Mouse (Mus musculus): ENCODE measurements around the gene Prr7. TPM values are rescaled to one million over a fixed set of nuclear protein-coding genes. Genes with fewer than 3 reads are reported as not detected.

Prr7 gene
- total and polyA plus RNA-seq, 3 experiments: 2.7 to 8.7 TPM; not detected in 1

DNA sequence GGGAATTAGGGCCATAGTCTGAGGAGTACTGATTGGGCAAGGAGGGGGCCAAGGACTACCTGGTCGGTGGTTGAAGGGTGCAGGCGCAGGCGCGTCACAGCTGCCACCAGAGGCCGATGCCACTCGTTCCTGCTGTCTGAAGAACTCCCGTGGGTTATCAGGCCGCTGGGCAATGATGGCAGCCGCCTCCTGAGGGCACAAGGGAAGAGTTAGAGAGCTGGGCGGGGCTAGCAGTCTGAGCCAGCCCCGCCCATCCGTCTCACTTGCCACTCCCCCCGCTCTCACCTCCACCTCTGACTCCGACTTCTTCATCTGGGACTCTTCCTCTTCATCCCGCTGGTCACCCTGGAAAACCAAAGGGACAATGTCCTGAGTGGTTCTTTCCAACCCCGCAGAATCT lies 13.4 kb downstream of the Prr7 start:
- H3K27me3 ChIP-seq (ENCODE audit: control insufficient read depth in 1 of 2, insufficient read depth in 2 of 2, low read length in 2 of 2): no peaks in the 10 kb centered on the region
- no peaks in the 10 kb centered on the region for H3K79me2 ChIP-seq (ENCODE audit: control insufficient read depth, insufficient read depth, low read length, poor library complexity)

DNA sequence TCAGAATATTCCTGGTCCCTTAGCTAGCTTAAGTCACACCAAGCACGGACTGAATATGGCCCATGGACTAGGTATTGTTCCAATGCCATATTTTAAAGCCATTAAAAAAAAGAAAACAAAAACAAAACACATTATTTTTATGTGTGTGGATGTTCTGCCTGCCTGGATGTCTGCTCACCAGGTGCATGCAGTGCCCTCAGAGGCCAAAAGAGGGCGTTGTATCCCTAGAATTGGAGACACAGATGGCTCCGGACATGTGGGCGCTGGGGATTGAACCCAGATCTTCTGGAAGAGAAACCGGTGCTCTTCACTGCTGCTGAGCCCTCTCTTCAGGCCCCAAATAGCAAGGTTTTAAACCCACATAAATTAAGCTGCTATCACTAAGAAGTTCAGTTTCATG lies 14.0 kb downstream of the Prr7 start:
- H3K4me1 ChIP-seq (ENCODE audit: control insufficient read depth in 1 of 2, insufficient read depth in 2 of 2, low read length in 2 of 2): peaks cover 5 to 17% of the 10 kb centered on the region in 2 experiments; a peak in 3 of 4 replicates
- H3K9me3 ChIP-seq (replicated peaks; ENCODE audit: insufficient read depth, low read length): no peaks in the 10 kb centered on the region
- DNase-seq (ENCODE audit: low read depth, low spot score): peak; percentile 77
- no peak overlapping the region for H3K9ac ChIP-seq (ENCODE audit: control insufficient read depth, low read depth, low read length, poor library complexity, severe bottlenecking)
- H3K27me3 ChIP-seq (ENCODE audit: control insufficient read depth in 1 of 2, insufficient read depth in 2 of 2, low read length in 2 of 2): no peaks in the 10 kb centered on the region
- peaks cover 0 to 6% of the 10 kb centered on the region in 2 experiments; a peak in 2 of 4 replicates for H3K36me3 ChIP-seq (ENCODE audit: control insufficient read depth in 1 of 2, insufficient read depth in 2 of 2, low read length in 2 of 2)
- H3K79me2 ChIP-seq (ENCODE audit: control insufficient read depth, insufficient read depth, low read length, poor library complexity): no peaks in the 10 kb centered on the region
- TF ChIP-seq RCOR1 (IDR thresholded peaks at IDR 0.05; ENCODE audit: low read depth, low read length) (no peak), ZC3H11A (IDR thresholded peaks at IDR 0.05; ENCODE audit: low read depth, low read length) (peak; percentile 87), MYC (IDR thresholded peaks at IDR 0.05; ENCODE audit: low read depth, low read length) (0 out of 2 replicates have a peak, but pooled peaks have one; percentile 47), TBP (IDR thresholded peaks at IDR 0.05; ENCODE audit: low read depth, low read length) (0 out of 2 replicates have a peak, but pooled peaks have one; percentile 26), SIN3A (IDR thresholded peaks at IDR 0.05; ENCODE audit: low read length) (no peak), SMC3 (IDR thresholded peaks at IDR 0.05; ENCODE audit: low read depth, low read length) (peak; percentile 79), RAD21 (IDR thresholded peaks at IDR 0.05; ENCODE audit: low read depth, low read length) (peak; percentile 93), CTCF (IDR thresholded peaks at IDR 0.05 in 2 of 3, conservative IDR thresholded peaks at IDR 0.05 in 1 of 3; ENCODE audit: control insufficient read depth in 1 of 3, insufficient read depth in 1 of 3, low read depth in 2 of 3, low read length in 3 of 3, poor library complexity in 1 of 3, severe bottlenecking in 1 of 3) (peak; percentile 86 to 97 (median 89))
- no peak overlapping the region for H3K27ac ChIP-seq (ENCODE audit: control insufficient read depth, low read depth, low read length)
- H3K4me3 ChIP-seq (ENCODE audit: control insufficient read depth in 1 of 2, insufficient read depth in 1 of 2, low read depth in 2 of 2, low read length in 2 of 2): no peak overlapping the region

More for the DNA sequence above, 13.4 kb downstream of the Prr7 start:
- H3K27ac ChIP-seq (ENCODE audit: control insufficient read depth, low read depth, low read length): no peak overlapping the region
- peaks cover 5 to 17% of the 10 kb centered on the region in 2 experiments; a peak in 3 of 4 replicates for H3K4me1 ChIP-seq (ENCODE audit: control insufficient read depth in 1 of 2, insufficient read depth in 2 of 2, low read length in 2 of 2)
- H3K9ac ChIP-seq (ENCODE audit: control insufficient read depth, low read depth, low read length, poor library complexity, severe bottlenecking): no peak overlapping the region
- H3K4me3 ChIP-seq (ENCODE audit: control insufficient read depth in 1 of 2, insufficient read depth in 1 of 2, low read depth in 2 of 2, low read length in 2 of 2): no peak overlapping the region
- DNase-seq (ENCODE audit: low read depth, low spot score): no peak
- no peaks in the 10 kb centered on the region for H3K9me3 ChIP-seq (replicated peaks; ENCODE audit: insufficient read depth, low read length)
- peaks cover 0 to 6% of the 10 kb centered on the region in 2 experiments; a peak in 2 of 4 replicates for H3K36me3 ChIP-seq (ENCODE audit: control insufficient read depth in 1 of 2, insufficient read depth in 2 of 2, low read length in 2 of 2)
- TF ChIP-seq E2F4 (IDR thresholded peaks at IDR 0.05; ENCODE audit: borderline replicate concordance, low read depth, low read length): no peak
- TF ChIP-seq SMC3 (IDR thresholded peaks at IDR 0.05; ENCODE audit: low read depth, low read length): no peak
- TF ChIP-seq HCFC1 (IDR thresholded peaks at IDR 0.05; ENCODE audit: low read depth, low read length): no peak
- no peak for TF ChIP-seq MAFK (IDR thresholded peaks at IDR 0.05; ENCODE audit: borderline replicate concordance, low read depth, low read length)

GRCm38 (mm10) chr13:55479008-55479407 lies 14.9 kb downstream of the Prr7 start:
- peaks cover 5 to 17% of the 10 kb centered on the region in 2 experiments; a peak in 3 of 4 replicates for H3K4me1 ChIP-seq (ENCODE audit: control insufficient read depth in 1 of 2, insufficient read depth in 2 of 2, low read length in 2 of 2)
- peak; percentile 46 for DNase-seq (ENCODE audit: low read depth, low spot score)
- H3K4me3 ChIP-seq (ENCODE audit: control insufficient read depth in 1 of 2, insufficient read depth in 1 of 2, low read depth in 2 of 2, low read length in 2 of 2): no peak overlapping the region
- 0 out of 2 replicates have a peak overlapping the region, but pooled peaks have one; percentile 8 for H3K9ac ChIP-seq (ENCODE audit: control insufficient read depth, low read depth, low read length, poor library complexity, severe bottlenecking)
- TF ChIP-seq POLR2AphosphoS5 (IDR thresholded peaks at IDR 0.05; ENCODE audit: borderline replicate concordance, low read depth, low read length) (no peak), RAD21 (IDR thresholded peaks at IDR 0.05; ENCODE audit: low read depth, low read length) (no peak), RCOR1 (IDR thresholded peaks at IDR 0.05; ENCODE audit: low read depth, low read length) (no peak), HCFC1 (IDR thresholded peaks at IDR 0.05; ENCODE audit: low read depth, low read length) (no peak), MYC (IDR thresholded peaks at IDR 0.05; ENCODE audit: low read depth, low read length) (no peak), MYB (IDR thresholded peaks at IDR 0.05; ENCODE audit: low read depth, low read length) (no peak), TBP (IDR thresholded peaks at IDR 0.05; ENCODE audit: low read depth, low read length) (no peak), MXI1 (IDR thresholded peaks at IDR 0.05; ENCODE audit: low read depth, low read length) (no peak), MAFK (IDR thresholded peaks at IDR 0.05; ENCODE audit: borderline replicate concordance, low read depth, low read length) (no peak), ZC3H11A (IDR thresholded peaks at IDR 0.05; ENCODE audit: low read depth, low read length) (no peak), EP300 (IDR thresholded peaks at IDR 0.05; ENCODE audit: low read depth in 1 of 2, low read length in 2 of 2) (no peak), SMC3 (IDR thresholded peaks at IDR 0.05; ENCODE audit: low read depth, low read length) (no peak), CTCF (IDR thresholded peaks at IDR 0.05 in 2 of 3, conservative IDR thresholded peaks at IDR 0.05 in 1 of 3; ENCODE audit: control insufficient read depth in 1 of 3, insufficient read depth in 1 of 3, low read depth in 2 of 3, low read length in 3 of 3, poor library complexity in 1 of 3, severe bottlenecking in 1 of 3) (no peak), TAL1 (IDR thresholded peaks at IDR 0.05; ENCODE audit: low read length) (no peak), CHD1 (IDR thresholded peaks at IDR 0.05; ENCODE audit: low read depth, low read length) (no peak), KAT2A (conservative IDR thresholded peaks at IDR 0.05; ENCODE audit: low read depth, low read length) (no peak), NELFE (IDR thresholded peaks at IDR 0.05; ENCODE audit: low read depth, low read length) (no peak), TCF12 (IDR thresholded peaks at IDR 0.05; ENCODE audit: low read depth, low read length) (no peak)
- peak overlapping the region; percentile 9; the same call in 1 of the 2 replicates for H3K27ac ChIP-seq (ENCODE audit: control insufficient read depth, low read depth, low read length)
- no peaks in the 10 kb centered on the region for H3K9me3 ChIP-seq (replicated peaks; ENCODE audit: insufficient read depth, low read length)
- H3K79me2 ChIP-seq (ENCODE audit: control insufficient read depth, insufficient read depth, low read length, poor library complexity): no peaks in the 10 kb centered on the region
- peaks cover 0 to 6% of the 10 kb centered on the region in 2 experiments; a peak in 2 of 4 replicates for H3K36me3 ChIP-seq (ENCODE audit: control insufficient read depth in 1 of 2, insufficient read depth in 2 of 2, low read length in 2 of 2)
- H3K27me3 ChIP-seq (ENCODE audit: control insufficient read depth in 1 of 2, insufficient read depth in 2 of 2, low read length in 2 of 2): no peaks in the 10 kb centered on the region; a peak in 1 of 4 replicates
